In genomic region chr12:86046141-86046540, GRCm38 (mm10) we compare ENCODE assay signal across 22 mouse cellular contexts. TPM values are rescaled to one million over a fixed set of nuclear protein-coding genes. Genes with fewer than 3 reads are reported as not detected.
A peak's percentile ranks its signal among the peaks of the same experiment; 100 is the strongest.
DNase-seq lines count a peak whose midpoint lies in the region; ATAC-seq and TF ChIP-seq lines count a peak whose summit lies in the region.
"Had no signal": no experiment of that assay in that cellular context is flagged by ENCODE, and none has a peak within 500 bp of the region (broad histone marks: within the 10 kb centered on the region; RNA-seq: fewer than 3 reads in every experiment).

No protein-coding gene starts in this region.

- TF ChIP-seq EP300 in CH12.LX (IDR thresholded peaks at IDR 0.05; ENCODE audit: low read length) = no peak
- TF ChIP-seq EP300 in stomach, postnatal 0 days (optimal IDR thresholded peaks at IDR 0.05) = no peak

- dilution Hi-C loops in CH12.LX (cut with MboI; ENCODE audit: extremely low pct_ligation_motif_present, extremely low pct_unique_long_range_greater_than_20kb, low sequenced_read_pairs) = no loop called here

- WGBS in thymus, adult 2 months = 45% methylated on average over 5 of the region's 5 CpGs
- WGBS in macrophage (ENCODE audit: missing documents) = 52% methylated on average over 5 of the region's 5 CpGs
- WGBS in stomach, postnatal 0 days = 83% methylated on average over 5 of the region's 5 CpGs
- 76% methylated on average over 5 of the region's 5 CpGs for WGBS in intestine, postnatal 0 days

- in situ Hi-C loops in CH12.LX (cut with MboI; ENCODE audit: low pct_ligation_motif_present, low pct_unique_long_range_greater_than_20kb, low sequenced_read_pairs) = no loop called here

- H3K4me3 ChIP-seq in thymus, adult 2 months (ENCODE audit: control insufficient read depth, insufficient read depth, low read length) = no peak overlapping the region
- H3K4me3 ChIP-seq in CH12.LX (replicated peaks in 1 of 3; ENCODE audit: low read depth in 2 of 3, low read length in 2 of 3, poor library complexity in 1 of 3) = no peak overlapping the region
- H3K4me3 ChIP-seq in macrophage (ENCODE audit: inconsistent target) = no peak overlapping the region
- no peak overlapping the region for H3K4me3 ChIP-seq in stomach, postnatal 0 days (ENCODE audit: low read depth, low read length)
- no peak overlapping the region for H3K4me3 ChIP-seq in intestine, postnatal 0 days (ENCODE audit: low read depth, low read length)
- H3K4me3 ChIP-seq: embryonic facial prominence, embryonic 10.5 days; forebrain, embryonic 12.5 days; gastrocnemius, adult 2 months; hindbrain, embryonic 15.5 days; limb, embryonic 15.5 days; megakaryocyte, embryonic 14.5 days had no signal

- TF ChIP-seq POLR2A in thymus, adult 2 months (IDR thresholded peaks at IDR 0.05; ENCODE audit: control insufficient read depth, extremely low read depth, insufficient read depth, low read length, poor library complexity) = no peak
- TF ChIP-seq POLR2A in CH12.LX (IDR thresholded peaks at IDR 0.05; ENCODE audit: low read depth, low read length) = no peak

- H3K27ac ChIP-seq in thymus, adult 2 months (ENCODE audit: control insufficient read depth, insufficient read depth, low read length) = 0 out of 2 replicates have a peak overlapping the region, but pooled peaks have one; percentile 24
- H3K27ac ChIP-seq in CH12.LX (ENCODE audit: insufficient read depth, low read depth) (peak overlapping the region; percentile 12; the same call in 1 of the 2 replicates), macrophage (peak overlapping the region; percentile 60; the same call in 1 of the 2 replicates)
- H3K27ac ChIP-seq in stomach, postnatal 0 days (replicated peaks) = no peak overlapping the region
- no peak overlapping the region for H3K27ac ChIP-seq in intestine, postnatal 0 days (ENCODE audit: low read depth, low read length)
- H3K27ac ChIP-seq: embryonic facial prominence, embryonic 10.5 days; forebrain, embryonic 12.5 days; gastrocnemius, adult 2 months; hindbrain, embryonic 15.5 days; kidney, postnatal 0 days; limb, embryonic 15.5 days had no signal

- H3K79me2 ChIP-seq in CH12.LX (replicated peaks; ENCODE audit: control insufficient read depth, extremely low read depth, insufficient read depth, poor library complexity, severe bottlenecking) = no peaks in the 10 kb centered on the region
- no peaks in the 10 kb centered on the region for H3K79me2 ChIP-seq in macrophage (ENCODE audit: inconsistent target)

- no peak for TF ChIP-seq CTCF in thymus, adult 2 months (IDR thresholded peaks at IDR 0.05; ENCODE audit: borderline replicate concordance, control insufficient read depth, extremely low read depth, insufficient read depth, low read length, poor library complexity)
- TF ChIP-seq CTCF in CH12.LX (conservative IDR thresholded peaks at IDR 0.05 in 1 of 2, IDR thresholded peaks at IDR 0.05 in 1 of 2; ENCODE audit: low read depth in 2 of 2, low read length in 2 of 2) = no peak
- no peak for TF ChIP-seq CTCF in stomach, postnatal 0 days (IDR thresholded peaks at IDR 0.05; ENCODE audit: low read depth)
- TF ChIP-seq CTCF in intestine, postnatal 0 days (IDR thresholded peaks at IDR 0.05; ENCODE audit: low read depth) = no peak

- H3K4me2 ChIP-seq in CH12.LX (ENCODE audit: insufficient read depth, low read depth, poor library complexity, severe bottlenecking) = no peak overlapping the region
- H3K4me2 ChIP-seq in stomach, postnatal 0 days (replicated peaks; ENCODE audit: low read depth) = no peak overlapping the region
- H3K4me2 ChIP-seq in intestine, postnatal 0 days (replicated peaks; ENCODE audit: low read depth) = no peak overlapping the region
- H3K4me2 ChIP-seq: forebrain, embryonic 12.5 days; heart, embryonic 11.5 days; hindbrain, embryonic 15.5 days; limb, embryonic 15.5 days; lung, embryonic 14.5 days had no signal

- no peak for DNase-seq in thymus, adult 2 months
- no peak for DNase-seq in thymus, postnatal 4 days
- DNase-seq in CH12.LX (ENCODE audit: extremely low read depth) = no peak
- no peak for DNase-seq in stomach, postnatal 0 days (ENCODE audit: low spot score)
- DNase-seq in cerebellum, adult 9-10 months = no peak
- DNase-seq: cerebellum, adult 2 months; gastrocnemius, adult 2 months; heart, postnatal 10 days; kidney, adult 11 months; layer of hippocampus, postnatal 36 days; lung, embryonic 14.5 days; right cerebral cortex, postnatal 25 days had no signal

- H3K4me1 ChIP-seq in thymus, adult 2 months (replicated peaks; ENCODE audit: control insufficient read depth, insufficient read depth, low read length) = peaks cover 25% of the 10 kb centered on the region
- H3K4me1 ChIP-seq in CH12.LX (ENCODE audit: control insufficient read depth in 1 of 2, insufficient read depth in 2 of 2) = peaks cover 4 to 33% of the 10 kb centered on the region in 2 experiments; a peak in 3 of 4 replicates
- H3K4me1 ChIP-seq in stomach, postnatal 0 days (replicated peaks; ENCODE audit: control insufficient read depth, insufficient read depth) = no peaks in the 10 kb centered on the region
- H3K4me1 ChIP-seq in intestine, postnatal 0 days (replicated peaks; ENCODE audit: control insufficient read depth, insufficient read depth, low read length) = no peaks in the 10 kb centered on the region
- H3K4me1 ChIP-seq: forebrain, embryonic 12.5 days; hindbrain, embryonic 15.5 days; limb, embryonic 15.5 days had no signal

- no peak for ATAC-seq in stomach, postnatal 0 days (ENCODE audit: low FRiP score, low TSS enrichment)
- no peak for ATAC-seq in intestine, postnatal 0 days
- ATAC-seq: midbrain, embryonic 16.5 days had no signal

- no peaks in the 10 kb centered on the region for H3K27me3 ChIP-seq in thymus, adult 2 months (ENCODE audit: control insufficient read depth, insufficient read depth, low read length)
- no peaks in the 10 kb centered on the region for H3K27me3 ChIP-seq in CH12.LX (replicated peaks)
- no peaks in the 10 kb centered on the region for H3K27me3 ChIP-seq in stomach, postnatal 0 days (ENCODE audit: control insufficient read depth, insufficient read depth, low read length)
- H3K27me3 ChIP-seq in intestine, postnatal 0 days (replicated peaks; ENCODE audit: control insufficient read depth, insufficient read depth, low read length) = no peaks in the 10 kb centered on the region
- H3K27me3 ChIP-seq: forebrain, embryonic 12.5 days; hindbrain, embryonic 15.5 days; limb, embryonic 15.5 days; megakaryocyte, embryonic 14.5 days had no signal

- H3K36me3 ChIP-seq in thymus, adult 2 months (ENCODE audit: control insufficient read depth, insufficient read depth, low read length) = no peaks in the 10 kb centered on the region
- H3K36me3 ChIP-seq in CH12.LX (replicated peaks in 1 of 2; ENCODE audit: control insufficient read depth in 1 of 2, insufficient read depth in 1 of 2, low read length in 1 of 2) (peaks cover 0 to 10% of the 10 kb centered on the region in 2 experiments), macrophage (ENCODE audit: inconsistent target) (no peaks in the 10 kb centered on the region)
- no peaks in the 10 kb centered on the region for H3K36me3 ChIP-seq in stomach, postnatal 0 days (ENCODE audit: control insufficient read depth, insufficient read depth, low read length)
- no peaks in the 10 kb centered on the region; the same call in 1 of the 2 replicates for H3K36me3 ChIP-seq in intestine, postnatal 0 days (ENCODE audit: control insufficient read depth, insufficient read depth)

- H3K9ac ChIP-seq in CH12.LX (ENCODE audit: insufficient read depth, low read depth) = no peak overlapping the region
- no peak overlapping the region for H3K9ac ChIP-seq in stomach, postnatal 0 days (ENCODE audit: low read length)
- H3K9ac ChIP-seq in intestine, postnatal 0 days (ENCODE audit: low read depth, low read length) = no peak overlapping the region
- H3K9ac ChIP-seq: forebrain, embryonic 12.5 days; hindbrain, embryonic 15.5 days; limb, embryonic 15.5 days; lung, embryonic 14.5 days had no signal

- H3K9me3 ChIP-seq in CH12.LX (replicated peaks; ENCODE audit: low read length) = peaks cover 6% of the 10 kb centered on the region
- H3K9me3 ChIP-seq in stomach, postnatal 0 days (ENCODE audit: control insufficient read depth, low read length) = no peaks in the 10 kb centered on the region
- no peaks in the 10 kb centered on the region for H3K9me3 ChIP-seq in intestine, postnatal 0 days (ENCODE audit: control insufficient read depth)
- H3K9me3 ChIP-seq: limb, embryonic 15.5 days had no signal

- TF ChIP-seq RAD21 in CH12.LX (IDR thresholded peaks at IDR 0.05; ENCODE audit: low read depth, low read length) = no peak

TF ChIP-seq in CH12.LX, 34 proteins besides CTCF, POLR2A, EP300 and RAD21:
- TF ChIP-seq ZC3H11A (IDR thresholded peaks at IDR 0.05; ENCODE audit: low read depth, low read length) = no peak
- TF ChIP-seq NELFE (IDR thresholded peaks at IDR 0.05; ENCODE audit: low read depth, low read length) = no peak
- no peak for TF ChIP-seq E2F4 (IDR thresholded peaks at IDR 0.05; ENCODE audit: insufficient replicate concordance, low read depth, low read length)
- no peak for TF ChIP-seq ZNF384 (IDR thresholded peaks at IDR 0.05; ENCODE audit: low read depth, low read length)

RNA-seq across cellular contexts. Expression of gene Tgfb3, which starts 32.7 kb away (rescaled TPM):
- 3.9 and 4.3 TPM in 2 replicates for polyA plus RNA-seq in thymus, adult 2 months (2012; rRNA removed)
- total RNA-seq in CH12.LX (2012; rRNA removed) = 0.13 and 0.34 TPM in 2 replicates
- not detected in 2 replicates for total RNA-seq in CH12.LX (2014; rRNA removed)
- polyA plus RNA-seq in CH12.LX (2012; ENCODE audit: insufficient read length, low read depth) = not detected in 2 replicates
- total RNA-seq in macrophage (2018; cell fraction: chromatin; rRNA removed) = 10 to 100 TPM in 1 of 26 experiments, 1 to 10 TPM in 1, under 1 TPM in 6, not detected in 18; 0.16 to 11.5 (median 0.50) TPM
- under 1 TPM in 25 of 26 experiments, not detected in 1; 0.03 to 0.43 (median 0.18) TPM for total RNA-seq in macrophage (2018; cell fraction: cytosol; rRNA removed)
- total RNA-seq in macrophage (2018; cell fraction: nucleus; rRNA removed) = 1 to 10 TPM in 2 of 26 experiments, under 1 TPM in 15, not detected in 9; 0.12 to 2.1 (median 0.33) TPM
- polyA plus RNA-seq in macrophage (2018) = 0.12 to 0.78 TPM (median 0.37 TPM) in 3 replicates
- 9.4 and 9.5 TPM in 2 replicates for polyA plus RNA-seq in stomach, postnatal 0 days (2015; fragmentation: Nextera tagmentation; extraction: Ambion mirVana)
- 8.5 and 9.2 TPM in 2 replicates for polyA plus RNA-seq in intestine, postnatal 0 days (2015; fragmentation: Nextera tagmentation; extraction: Ambion mirVana)

RNA-seq across cellular contexts. Expression of gene Ift43, which starts 36.2 kb away (rescaled TPM):
- polyA plus RNA-seq in thymus, adult 2 months (2012; rRNA removed) = 2.2 and 4.7 TPM in 2 replicates
- 5.6 and 8.6 TPM in 2 replicates for total RNA-seq in CH12.LX (2012; rRNA removed)
- total RNA-seq in CH12.LX (2014; rRNA removed) = 2.2 and 2.8 TPM in 2 replicates
- 1.9 and 2.0 TPM in 2 replicates for polyA plus RNA-seq in CH12.LX (2012; ENCODE audit: insufficient read length, low read depth)
- total RNA-seq in macrophage (2018; cell fraction: chromatin; rRNA removed) = 10 to 100 TPM in 19 of 26 experiments, 1 to 10 TPM in 7; 6.0 to 24.1 (median 13.1) TPM
- total RNA-seq in macrophage (2018; cell fraction: cytosol; rRNA removed) = 10 to 100 TPM in 16 of 26 experiments, 1 to 10 TPM in 10; 7.1 to 15.0 (median 10.4) TPM
- total RNA-seq in macrophage (2018; cell fraction: nucleus; rRNA removed) = 10 to 100 TPM in 7 of 26 experiments, 1 to 10 TPM in 19; 2.6 to 15.1 (median 6.7) TPM
- polyA plus RNA-seq in macrophage (2018) = 11.9 to 13.1 TPM (median 12.5 TPM) in 3 replicates
- polyA plus RNA-seq in stomach, postnatal 0 days (2015; fragmentation: Nextera tagmentation; extraction: Ambion mirVana) = 48.0 and 49.4 TPM in 2 replicates
- 61.0 and 65.9 TPM in 2 replicates for polyA plus RNA-seq in intestine, postnatal 0 days (2015; fragmentation: Nextera tagmentation; extraction: Ambion mirVana)

Comparison
In these comparisons a context has a peak if more than half of its experiments do, and no peak if none do; other contexts are left out.
1. H3K27ac ChIP-seq: peak in thymus, adult 2 months (single experiment), CH12.LX (single experiment) and macrophage (single experiment); none in stomach, postnatal 0 days (single experiment) and intestine, postnatal 0 days (single experiment).